Mouse (Mus musculus) limb, embryonic 10.5 days (tissue): ENCODE measurements around the gene Cemip. TPM values are rescaled to one million over a fixed set of nuclear protein-coding genes. Genes with fewer than 3 reads are reported as not detected.
"Not testable (repeated sequence)": the region's sequence is repeated elsewhere in the genome, so short reads cannot be mapped to it uniquely, and the experiment has no call there.

Experiments used
- DNase-seq: peaks from one replicate; pipeline ENCODE4 v3.0.0-alpha.2; 2017; ENCODE audit warnings: low spot score
- H3K27ac ChIP-seq: fragments of 300-500 bp; sonication (generic); 2 replicates; pipeline ENCODE4 v1.5.1; 2016; ENCODE audit warnings: mild to moderate bottlenecking
- H3K27me3 ChIP-seq: fragments of 300-500 bp; sonication (generic); 2 replicates; pipeline ENCODE4 v1.6.1; 2016; ENCODE audit warnings: low read depth, mild to moderate bottlenecking; ENCODE audit not compliant: poor library complexity, severe bottlenecking
- H3K36me3 ChIP-seq: fragments of 300-500 bp; sonication (generic); 2 replicates; pipeline ENCODE4 v1.6.1; 2016; ENCODE audit warnings: mild to moderate bottlenecking, moderate library complexity
- H3K4me1 ChIP-seq: fragments of 300-500 bp; sonication (generic); 2 replicates; pipeline ENCODE4 v1.6.1; 2016
- H3K4me3 ChIP-seq: fragments of 300-500 bp; sonication (generic); 2 replicates; pipeline ENCODE4 v1.5.1; 2016; ENCODE audit warnings: mild to moderate bottlenecking, moderate library complexity
- H3K9me3 ChIP-seq: fragments of 300-500 bp; sonication (generic); replicated peaks from 2 replicates; pipeline ENCODE4 v1.6.1; 2016; ENCODE audit warnings: mild to moderate bottlenecking
- WGBS: fragments of 180-500 bp; shearing (Covaris S2); methylation state at CpG from one replicate; pipeline ENCODE4 v1.1.7; 2016; 5-methylcytosine and 5-hydroxymethylcytosine counted together
- polyA plus RNA-seq: library from polyadenylated mRNA; unstranded; fragments of >200 nt; fragmentation: Nextera tagmentation; extraction: Ambion mirVana; gene quantifications from 2 replicates; pipeline ENCODE4 v1.2.1, GENCODE M21; 2016

Gene Cemip
- polyA plus RNA-seq = 0.03 TPM in 1 of 2 replicates, not detected in the other

DNA sequence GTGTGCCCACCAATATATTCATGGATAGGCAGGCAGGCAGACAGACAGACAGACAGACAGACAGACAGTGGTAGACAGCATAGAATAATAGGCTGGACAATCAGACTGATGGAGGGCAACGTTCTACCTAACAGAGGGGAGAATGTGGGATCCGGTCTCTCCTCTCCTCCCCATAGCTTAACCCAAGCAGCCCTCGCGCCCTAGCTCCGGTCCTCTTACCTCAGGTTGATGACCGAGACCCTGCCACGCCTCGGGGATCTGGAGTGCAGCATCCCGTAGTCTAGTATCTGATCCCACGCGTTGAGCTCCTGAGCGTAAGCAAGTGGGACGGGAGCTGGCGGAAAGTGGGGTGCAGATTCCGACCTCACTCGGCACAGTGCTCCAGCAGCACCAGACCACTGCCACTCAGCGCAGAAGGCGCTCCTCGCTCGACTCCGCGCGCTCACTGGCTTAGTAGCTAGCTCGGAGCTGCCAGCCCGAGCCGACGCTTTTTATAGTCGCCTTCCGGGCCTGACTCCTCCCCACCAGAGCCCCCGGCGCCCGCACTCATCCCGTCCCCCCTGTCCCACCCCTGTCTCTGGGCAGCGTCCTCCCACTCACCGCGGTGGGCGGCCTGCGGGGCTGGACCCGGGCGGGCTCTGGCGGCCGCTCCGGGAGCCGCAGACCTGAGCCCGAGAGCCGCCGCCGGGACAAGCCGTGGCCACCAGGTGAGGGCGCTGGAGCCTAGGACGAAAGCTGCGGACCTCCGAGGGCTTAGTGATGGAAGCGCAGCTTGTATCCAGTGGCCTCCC is at the start of gene Cemip:
Cemip (minus strand) TSS at position 464 of the 791 bp plus-strand sequence.
- 1% methylated on average over 54 of the region's 54 CpGs for WGBS
- Histone ChIP-seq H3K9me3 (no peaks in the 10 kb centered on the region), H3K27me3 (peaks cover 45% of the 10 kb centered on the region), H3K4me3 (peak within 1 kb of the TSS; percentile 55), H3K27ac (no peak within 1 kb of the TSS), H3K36me3 (no peaks in the 10 kb centered on the region), H3K4me1 (peaks cover 17% of the 10 kb centered on the region)
- DNase-seq = peak; percentile 87

- no peak for DNase-seq
- Histone ChIP-seq H3K36me3 (no peaks in the 10 kb centered on the region), H3K4me1 (peaks cover 19% of the 10 kb centered on the region), H3K27ac (no peak overlapping the region), H3K9me3 (no peaks in the 10 kb centered on the region), H3K27me3 (no peaks in the 10 kb centered on the region), H3K4me3 (no peak overlapping the region)
- WGBS = 94% methylated on average over 1 of the region's 1 CpGs
Observed at GRCm38 (mm10) chr7:84132704-84133103, 46.4 kb upstream of the Cemip start.

GRCm38 (mm10) chr7:84131736-84132135 is 45.4 kb upstream of the Cemip start:
- no peaks in the 10 kb centered on the region for H3K36me3 ChIP-seq
- H3K27me3 ChIP-seq = no peaks in the 10 kb centered on the region
- H3K9me3 ChIP-seq = no peaks in the 10 kb centered on the region
- 92% methylated on average over 4 of the region's 4 CpGs for WGBS
- no peak for DNase-seq
- no peak overlapping the region for H3K4me3 ChIP-seq
- H3K27ac ChIP-seq = no peak overlapping the region
- peaks cover 19% of the 10 kb centered on the region for H3K4me1 ChIP-seq

DNA sequence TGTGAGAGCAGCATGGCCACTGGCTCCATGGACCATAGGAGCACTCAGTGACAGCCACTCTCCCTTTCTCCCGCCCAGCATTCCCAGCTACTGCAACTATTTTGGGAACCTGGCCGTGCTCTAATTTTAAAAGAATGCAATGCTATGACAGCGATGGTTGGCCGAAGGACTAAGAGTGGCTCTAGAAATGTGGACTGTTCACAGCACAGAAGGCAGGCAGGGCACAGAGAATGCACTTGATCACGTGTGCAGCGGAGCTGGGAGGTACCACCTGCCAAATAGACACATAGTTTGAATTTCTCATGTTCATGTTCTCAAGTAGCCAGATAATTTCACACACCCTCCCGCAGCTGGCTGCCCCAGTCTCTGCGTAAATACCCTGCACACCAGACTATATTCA is 42.4 kb upstream of the Cemip start:
- Histone ChIP-seq H3K9me3 (no peaks in the 10 kb centered on the region), H3K27ac (no peak overlapping the region), H3K27me3 (no peaks in the 10 kb centered on the region), H3K36me3 (no peaks in the 10 kb centered on the region), H3K4me1 (peaks cover 19% of the 10 kb centered on the region), H3K4me3 (no peak overlapping the region)
- DNase-seq = no peak
- 82% methylated on average over 8 of the region's 8 CpGs for WGBS

GRCm38 (mm10) chr7:84125730-84126129 is 39.4 kb upstream of the Cemip start:
- 91% methylated on average over 1 of the region's 1 CpGs for WGBS
- H3K27me3 ChIP-seq = no peaks in the 10 kb centered on the region
- no peaks in the 10 kb centered on the region for H3K36me3 ChIP-seq
- no peak for DNase-seq
- H3K9me3 ChIP-seq = no peaks in the 10 kb centered on the region
- no peak overlapping the region for H3K4me3 ChIP-seq
- no peak overlapping the region for H3K27ac ChIP-seq
- peaks cover 26% of the 10 kb centered on the region for H3K4me1 ChIP-seq

DNA sequence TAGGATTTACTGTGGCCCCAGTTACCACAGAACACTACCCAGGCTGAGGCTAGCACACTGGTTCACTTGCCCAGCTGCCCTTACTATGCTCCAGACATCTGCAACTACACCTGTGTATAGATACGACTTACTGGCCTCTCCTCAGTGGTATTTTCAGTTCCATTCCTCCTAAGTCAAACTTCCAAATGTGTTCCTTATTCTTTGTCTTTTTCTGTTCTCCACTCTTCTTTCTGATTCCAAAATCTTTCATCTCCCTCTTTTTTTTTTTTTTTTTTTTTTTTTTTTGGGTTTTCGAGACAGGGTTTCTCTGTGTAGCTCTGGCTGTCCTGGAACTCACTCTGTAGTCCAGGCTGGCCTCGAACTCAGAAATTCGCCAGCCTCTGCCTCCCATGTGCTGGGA is 37.3 kb upstream of the Cemip start:
- H3K4me3 ChIP-seq = not testable (repeated sequence)

GRCm38 (mm10) chr7:84121778-84122177 is 35.5 kb upstream of the Cemip start:
- H3K27me3 ChIP-seq = no peaks in the 10 kb centered on the region
- no peak overlapping the region for H3K4me3 ChIP-seq
- DNase-seq = no peak
- peaks cover 27% of the 10 kb centered on the region for H3K4me1 ChIP-seq
- no peaks in the 10 kb centered on the region for H3K36me3 ChIP-seq
- no peak overlapping the region for H3K27ac ChIP-seq
- H3K9me3 ChIP-seq = no peaks in the 10 kb centered on the region
- 91% methylated on average over 3 of the region's 3 CpGs for WGBS

More for the DNA sequence above, 37.3 kb upstream of the Cemip start:
- H3K36me3 ChIP-seq, H3K27me3 ChIP-seq, H3K9me3 ChIP-seq, DNase-seq, H3K27ac ChIP-seq: not testable (repeated sequence)
- H3K4me1 ChIP-seq = peaks cover 33% of the 10 kb centered on the region
- 90% methylated on average over 4 of the region's 4 CpGs for WGBS

GRCm38 (mm10) chr7:84120142-84120760 is 33.9 kb upstream of the Cemip start:
- Histone ChIP-seq H3K36me3 (peaks cover 4% of the 10 kb centered on the region; the same call in 1 of the 2 replicates), H3K27me3 (no peaks in the 10 kb centered on the region), H3K9me3 (no peaks in the 10 kb centered on the region), H3K27ac (no peak overlapping the region), H3K4me3 (no peak overlapping the region), H3K4me1 (peaks cover 27% of the 10 kb centered on the region)
- DNase-seq = no peak
- 66% methylated on average over 5 of the region's 5 CpGs for WGBS

DNA sequence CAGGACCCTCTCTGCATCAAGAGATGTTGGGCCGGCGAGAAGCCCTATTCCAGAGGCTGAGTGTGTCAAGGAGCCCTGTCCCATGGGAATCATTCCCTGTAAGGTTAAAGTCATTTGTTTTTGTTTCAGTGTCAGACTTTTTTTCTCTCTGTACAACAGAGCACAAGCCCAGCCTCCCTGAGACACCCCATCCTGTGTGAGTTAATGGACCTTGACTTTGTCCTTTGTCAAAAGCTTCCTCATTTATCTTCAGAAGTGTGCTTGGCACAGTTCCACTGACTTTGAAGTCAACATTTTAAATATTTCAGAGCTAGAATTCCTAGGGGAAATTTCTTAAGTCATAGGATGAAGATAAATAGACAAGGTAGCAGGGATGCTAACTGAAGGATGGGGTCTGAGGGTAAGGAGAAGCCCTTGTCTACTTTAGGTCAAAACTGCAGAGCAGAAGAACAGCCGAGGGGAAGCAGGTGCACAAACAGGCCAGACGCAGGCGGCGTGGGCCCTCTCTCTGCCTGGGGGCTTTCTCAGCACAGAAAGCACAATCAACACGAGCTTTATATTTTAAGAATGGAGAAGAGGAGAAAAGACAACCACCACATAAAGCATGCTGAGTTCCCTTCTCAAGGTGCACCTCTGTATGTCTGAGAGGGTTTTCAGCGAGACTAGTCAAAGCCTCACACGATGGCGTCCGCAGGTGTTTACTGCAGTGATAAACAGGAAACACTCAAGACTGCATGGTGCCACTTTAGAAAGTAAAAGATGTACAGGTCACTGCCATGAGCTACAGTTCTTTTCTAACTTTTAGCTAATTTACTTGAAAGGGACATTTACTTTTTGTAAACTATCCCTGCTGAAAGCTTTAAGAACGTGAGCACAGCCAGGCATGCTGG is 33.2 kb upstream of the Cemip start:
- no peak for DNase-seq
- Histone ChIP-seq H3K36me3 (peaks cover 4% of the 10 kb centered on the region; the same call in 1 of the 2 replicates), H3K9me3 (no peaks in the 10 kb centered on the region), H3K27ac (no peak overlapping the region), H3K4me1 (peaks cover 27% of the 10 kb centered on the region), H3K27me3 (no peaks in the 10 kb centered on the region), H3K4me3 (no peak overlapping the region)
- WGBS = 85% methylated on average over 12 of the region's 12 CpGs

- peaks cover 22% of the 10 kb centered on the region for H3K36me3 ChIP-seq
- H3K9me3 ChIP-seq = no peaks in the 10 kb centered on the region
- H3K27ac ChIP-seq = no peak overlapping the region
- WGBS = 93% methylated on average over 6 of the region's 6 CpGs
- peaks cover 27% of the 10 kb centered on the region for H3K4me1 ChIP-seq
- no peaks in the 10 kb centered on the region for H3K27me3 ChIP-seq
- no peak for DNase-seq
- no peak overlapping the region for H3K4me3 ChIP-seq
Observed at GRCm38 (mm10) chr7:84117543-84118122, 31.3 kb upstream of the Cemip start.

- H3K27me3 ChIP-seq = no peaks in the 10 kb centered on the region
- H3K4me1 ChIP-seq = peaks cover 27% of the 10 kb centered on the region
- no peak for DNase-seq
- H3K4me3 ChIP-seq = no peak overlapping the region
- H3K27ac ChIP-seq = no peak overlapping the region
- no peaks in the 10 kb centered on the region for H3K9me3 ChIP-seq
- 82% methylated on average over 7 of the region's 7 CpGs for WGBS
- H3K36me3 ChIP-seq = peaks cover 28% of the 10 kb centered on the region
Observed at GRCm38 (mm10) chr7:84116621-84117542, 30.6 kb upstream of the Cemip start.

GRCm38 (mm10) chr7:84115385-84115784 is 29.1 kb upstream of the Cemip start:
- no peak overlapping the region for H3K27ac ChIP-seq
- 74% methylated on average over 2 of the region's 2 CpGs for WGBS
- peaks cover 13% of the 10 kb centered on the region for H3K4me1 ChIP-seq
- H3K9me3 ChIP-seq = no peaks in the 10 kb centered on the region
- H3K27me3 ChIP-seq = no peaks in the 10 kb centered on the region
- no peak overlapping the region for H3K4me3 ChIP-seq
- no peak for DNase-seq
- peaks cover 37% of the 10 kb centered on the region for H3K36me3 ChIP-seq
